Mouse (Mus musculus): ENCODE data around the gene Slc9a9.

DNA sequence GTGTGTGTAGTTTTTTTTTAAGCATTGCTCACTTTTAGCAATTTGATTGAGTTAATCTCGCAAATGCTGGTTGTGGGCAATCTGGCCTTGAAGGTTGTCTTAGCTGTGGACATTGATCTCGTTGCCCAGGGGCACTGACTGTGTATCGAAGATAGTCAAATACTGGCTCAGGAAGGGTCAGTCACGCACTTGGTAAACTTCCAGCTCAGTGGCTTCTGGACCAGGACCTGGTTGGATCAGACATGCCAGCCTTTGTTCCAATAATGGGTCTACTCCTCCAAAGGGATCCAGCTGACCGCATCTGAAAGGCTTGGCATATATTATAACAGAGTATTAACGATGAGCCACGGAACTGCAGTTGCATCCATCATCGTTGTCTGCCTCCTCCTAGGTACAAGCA, 489.2 kb downstream of the Slc9a9 start:
- TF ChIP-seq CTCF (IDR thresholded peaks at IDR 0.05; ENCODE audit: low read depth, low read length) (no peak), POLR2A (IDR thresholded peaks at IDR 0.05; ENCODE audit: borderline replicate concordance, low read depth, low read length) (no peak)
